Mouse (Mus musculus): ENCODE measurements at regions not wholly inside any gene's neighbourhood (a gene's known extent, or its start where the extent isn't known, plus 50 kb on each side); places are given as distances from the start of the nearest gene placed in this dataset.

DNA sequence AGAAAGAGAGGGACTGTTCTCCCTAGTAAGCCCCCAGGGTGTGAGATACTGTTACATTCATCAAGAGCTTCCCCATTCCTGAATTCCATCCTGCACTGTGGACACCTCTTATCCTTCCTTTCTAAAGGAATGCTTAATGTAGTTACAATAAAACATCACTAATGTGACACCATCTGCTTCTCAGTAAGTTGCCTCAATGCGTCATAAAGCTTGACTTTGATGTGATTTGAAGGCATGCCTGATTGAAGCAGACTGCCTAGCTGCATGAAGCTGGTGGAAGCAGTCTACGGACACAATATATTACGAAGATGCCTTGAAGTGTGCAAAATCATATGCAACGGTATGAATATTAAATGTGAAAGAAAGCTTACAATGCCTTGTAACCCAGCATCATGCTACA is 65.6 kb upstream of the Cd180 start:
- no peak overlapping the region for H3K4me3 ChIP-seq (ENCODE audit: insufficient read depth, low read depth, low read length)
- no peak for DNase-seq (ENCODE audit: extremely low read depth, low read depth, low spot score)
- no peak overlapping the region for H3K9ac ChIP-seq (ENCODE audit: low read depth, low read length)
- H3K27me3 ChIP-seq (ENCODE audit: control insufficient read depth, insufficient read depth, low read length), result no peaks in the 10 kb centered on the region
- WGBS, result 97% methylated on average over 4 of the region's 4 CpGs
- TF ChIP-seq POLR2A (IDR thresholded peaks at IDR 0.05; ENCODE audit: extremely low read depth, insufficient read depth, low read length) (no peak), CTCF (IDR thresholded peaks at IDR 0.05; ENCODE audit: low read depth, low read length) (no peak)
- no peak overlapping the region for H3K27ac ChIP-seq (replicated peaks; ENCODE audit: insufficient read depth, low read depth, low read length)
- no peaks in the 10 kb centered on the region for H3K36me3 ChIP-seq (ENCODE audit: control insufficient read depth, insufficient read depth, low read length)
- H3K4me1 ChIP-seq (ENCODE audit: control insufficient read depth, insufficient read depth, low read length), result peaks cover 4% of the 10 kb centered on the region
- no peaks in the 10 kb centered on the region for H3K79me2 ChIP-seq (ENCODE audit: control insufficient read depth, insufficient read depth, low read length)

GRCm38 (mm10) chr13:102629176-102629575 is 64.2 kb upstream of the Cd180 start:
- Histone ChIP-seq H3K27ac (replicated peaks; ENCODE audit: insufficient read depth, low read depth, low read length) (no peak overlapping the region), H3K9ac (ENCODE audit: low read depth, low read length) (no peak overlapping the region), H3K4me1 (ENCODE audit: control insufficient read depth, insufficient read depth, low read length) (peaks cover 4% of the 10 kb centered on the region), H3K36me3 (ENCODE audit: control insufficient read depth, insufficient read depth, low read length) (no peaks in the 10 kb centered on the region), H3K79me2 (ENCODE audit: control insufficient read depth, insufficient read depth, low read length) (no peaks in the 10 kb centered on the region), H3K4me3 (ENCODE audit: insufficient read depth, low read depth, low read length) (no peak overlapping the region), H3K27me3 (ENCODE audit: control insufficient read depth, insufficient read depth, low read length) (no peaks in the 10 kb centered on the region)
- DNase-seq (ENCODE audit: extremely low read depth, low read depth, low spot score), result no peak
- TF ChIP-seq POLR2A (IDR thresholded peaks at IDR 0.05; ENCODE audit: extremely low read depth, insufficient read depth, low read length) (no peak), CTCF (IDR thresholded peaks at IDR 0.05; ENCODE audit: low read depth, low read length) (no peak)
- WGBS, result 92% methylated on average over 7 of the region's 7 CpGs

GRCm38 (mm10) chr13:102634236-102634957 is 59.0 kb upstream of the Cd180 start:
- Histone ChIP-seq H3K4me1 (ENCODE audit: control insufficient read depth, insufficient read depth, low read length) (no peaks in the 10 kb centered on the region), H3K27ac (replicated peaks; ENCODE audit: insufficient read depth, low read depth, low read length) (no peak overlapping the region), H3K36me3 (ENCODE audit: control insufficient read depth, insufficient read depth, low read length) (no peaks in the 10 kb centered on the region), H3K27me3 (ENCODE audit: control insufficient read depth, insufficient read depth, low read length) (no peaks in the 10 kb centered on the region), H3K79me2 (ENCODE audit: control insufficient read depth, insufficient read depth, low read length) (no peaks in the 10 kb centered on the region), H3K4me3 (ENCODE audit: insufficient read depth, low read depth, low read length) (no peak overlapping the region), H3K9ac (ENCODE audit: low read depth, low read length) (no peak overlapping the region)
- DNase-seq (ENCODE audit: extremely low read depth, low read depth, low spot score), result no peak
- TF ChIP-seq POLR2A (IDR thresholded peaks at IDR 0.05; ENCODE audit: extremely low read depth, insufficient read depth, low read length) (no peak), CTCF (IDR thresholded peaks at IDR 0.05; ENCODE audit: low read depth, low read length) (no peak)
- WGBS, result 96% methylated on average over 10 of the region's 10 CpGs

DNA sequence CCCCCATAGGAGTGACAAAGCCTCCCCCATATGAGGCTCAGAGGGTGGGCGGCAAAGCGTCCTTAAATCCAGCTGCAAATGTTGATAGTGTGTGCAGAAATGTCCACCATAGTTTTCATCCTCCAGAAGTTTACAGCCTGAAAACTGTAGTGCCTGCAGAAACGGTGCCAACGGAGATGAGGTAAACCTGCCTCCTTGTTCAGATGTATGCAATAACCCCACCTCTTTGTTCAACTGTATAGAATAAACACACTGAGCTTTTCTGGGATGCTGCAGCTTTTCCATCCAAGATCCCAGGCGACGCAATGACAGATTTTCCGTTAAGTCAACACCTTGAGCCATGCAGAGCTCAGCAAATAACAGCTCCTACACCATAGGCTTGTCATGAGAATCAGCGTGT is 57.3 kb upstream of the Cd180 start:
- no peak for DNase-seq (ENCODE audit: extremely low read depth, low read depth, low spot score)
- H3K4me3 ChIP-seq (ENCODE audit: insufficient read depth, low read depth, low read length), result no peak overlapping the region
- WGBS, result 79% methylated on average over 8 of the region's 8 CpGs
- no peaks in the 10 kb centered on the region for H3K36me3 ChIP-seq (ENCODE audit: control insufficient read depth, insufficient read depth, low read length)
- no peak overlapping the region for H3K27ac ChIP-seq (replicated peaks; ENCODE audit: insufficient read depth, low read depth, low read length)
- no peaks in the 10 kb centered on the region for H3K4me1 ChIP-seq (ENCODE audit: control insufficient read depth, insufficient read depth, low read length)
- no peak overlapping the region for H3K9ac ChIP-seq (ENCODE audit: low read depth, low read length)
- no peak for TF ChIP-seq POLR2A (IDR thresholded peaks at IDR 0.05; ENCODE audit: extremely low read depth, insufficient read depth, low read length)
- TF ChIP-seq CTCF (IDR thresholded peaks at IDR 0.05; ENCODE audit: low read depth, low read length), result no peak
- H3K27me3 ChIP-seq (ENCODE audit: control insufficient read depth, insufficient read depth, low read length), result no peaks in the 10 kb centered on the region
- H3K79me2 ChIP-seq (ENCODE audit: control insufficient read depth, insufficient read depth, low read length), result no peaks in the 10 kb centered on the region

- Histone ChIP-seq H3K27me3 (ENCODE audit: control insufficient read depth, insufficient read depth, low read length) (no peaks in the 10 kb centered on the region), H3K4me1 (ENCODE audit: control insufficient read depth, insufficient read depth, low read length) (no peaks in the 10 kb centered on the region), H3K79me2 (ENCODE audit: control insufficient read depth, insufficient read depth, low read length) (no peaks in the 10 kb centered on the region), H3K4me3 (ENCODE audit: insufficient read depth, low read depth, low read length) (no peak overlapping the region), H3K36me3 (ENCODE audit: control insufficient read depth, insufficient read depth, low read length) (no peaks in the 10 kb centered on the region), H3K9ac (ENCODE audit: low read depth, low read length) (no peak overlapping the region), H3K27ac (replicated peaks; ENCODE audit: insufficient read depth, low read depth, low read length) (no peak overlapping the region)
- WGBS, result 59% methylated on average over 5 of the region's 5 CpGs
- TF ChIP-seq POLR2A (IDR thresholded peaks at IDR 0.05; ENCODE audit: extremely low read depth, insufficient read depth, low read length), result no peak
- TF ChIP-seq CTCF (IDR thresholded peaks at IDR 0.05; ENCODE audit: low read depth, low read length), result no peak
- DNase-seq (ENCODE audit: extremely low read depth, low read depth, low spot score), result no peak
Observed at GRCm38 (mm10) chr13:102637059-102637458, 56.3 kb upstream of the Cd180 start.

- no peaks in the 10 kb centered on the region for H3K27me3 ChIP-seq (ENCODE audit: control insufficient read depth, insufficient read depth, low read length)
- no peak overlapping the region for H3K9ac ChIP-seq (ENCODE audit: low read depth, low read length)
- H3K4me3 ChIP-seq (ENCODE audit: insufficient read depth, low read depth, low read length), result no peak overlapping the region
- WGBS, result 93% methylated on average over 9 of the region's 9 CpGs
- no peak for DNase-seq (ENCODE audit: extremely low read depth, low read depth, low spot score)
- no peak overlapping the region for H3K27ac ChIP-seq (replicated peaks; ENCODE audit: insufficient read depth, low read depth, low read length)
- no peaks in the 10 kb centered on the region for H3K79me2 ChIP-seq (ENCODE audit: control insufficient read depth, insufficient read depth, low read length)
- no peaks in the 10 kb centered on the region for H3K36me3 ChIP-seq (ENCODE audit: control insufficient read depth, insufficient read depth, low read length)
- peaks cover under 1% of the 10 kb centered on the region; the same call in 1 of the 2 replicates for H3K4me1 ChIP-seq (ENCODE audit: control insufficient read depth, insufficient read depth, low read length)
- no peak for TF ChIP-seq POLR2A (IDR thresholded peaks at IDR 0.05; ENCODE audit: extremely low read depth, insufficient read depth, low read length)
Observed at GRCm38 (mm10) chr13:102639651-102640050, 53.7 kb upstream of the Cd180 start.

Measured in liver, adult 2 months (tissue).